Mouse (Mus musculus): ENCODE measurements around the gene Rfng.

- TF ChIP-seq POLR2A (IDR thresholded peaks at IDR 0.05; ENCODE audit: insufficient read depth, low read depth, low read length): no peak
- no peak for TF ChIP-seq CTCF (IDR thresholded peaks at IDR 0.05; ENCODE audit: insufficient read depth, low read depth, low read length)
Measured at GRCm38 (mm10) chr11:120831659-120832440, 47.8 kb upstream of the Rfng start.
